Mouse (Mus musculus) skeletal muscle tissue, adult 2 months (tissue): Measurements from ENCODE around the gene Nacc1.

ENCODE experiments used
- DNase-seq: peaks from one replicate; pipeline ENCODE4 v3.0.0-alpha.2; 2012; ENCODE audit warnings: low read depth, low spot score

Nacc1 gene

GRCm38 (mm10) chr8:84663483-84664327 is 24.0 kb downstream of the Nacc1 start:
- DNase-seq: peak; percentile 99

GRCm38 (mm10) chr8:84662581-84663065 is 25.0 kb downstream of the Nacc1 start, which contains the start of gene Ier2:
Ier2 (minus strand) TSS chr8:84662852.
- DNase-seq: peak; percentile 98

GRCm38 (mm10) chr8:84661961-84662571 is 25.6 kb downstream of the Nacc1 start:
- DNase-seq: no peak

GRCm38 (mm10) chr8:84661458-84661871 is 26.2 kb downstream of the Nacc1 start:
- DNase-seq: peak; percentile 94

GRCm38 (mm10) chr8:84660819-84661457 is 26.7 kb downstream of the Nacc1 start:
- no peak for DNase-seq

GRCm38 (mm10) chr8:84659936-84660818 is 27.5 kb downstream of the Nacc1 start:
- DNase-seq: peak; percentile 48

- no peak for DNase-seq
Measured at GRCm38 (mm10) chr8:84658951-84659350, 28.7 kb downstream of the Nacc1 start.

GRCm38 (mm10) chr8:84657680-84658079 is 30.0 kb downstream of the Nacc1 start:
- no peak for DNase-seq

- no peak for DNase-seq
Measured at GRCm38 (mm10) chr8:84657203-84657602, 30.5 kb downstream of the Nacc1 start.

- DNase-seq: peak; percentile 72
Measured at GRCm38 (mm10) chr8:84656641-84657126, 31.0 kb downstream of the Nacc1 start.

GRCm38 (mm10) chr8:84656191-84656525 is 31.5 kb downstream of the Nacc1 start:
- DNase-seq: no peak

GRCm38 (mm10) chr8:84655336-84656190 is 32.1 kb downstream of the Nacc1 start:
- no peak for DNase-seq

GRCm38 (mm10) chr8:84654597-84654996 is 33.1 kb downstream of the Nacc1 start:
- DNase-seq: no peak

- no peak for DNase-seq
Measured at GRCm38 (mm10) chr8:84653092-84653631, 34.5 kb downstream of the Nacc1 start.

GRCm38 (mm10) chr8:84650213-84650612 is 37.4 kb downstream of the Nacc1 start:
- no peak for DNase-seq

GRCm38 (mm10) chr8:84647461-84647901 is 40.2 kb downstream of the Nacc1 start:
- no peak for DNase-seq

- no peak for DNase-seq
Measured at GRCm38 (mm10) chr8:84646800-84647199, 40.9 kb downstream of the Nacc1 start.

- no peak for DNase-seq
Measured at GRCm38 (mm10) chr8:84643019-84643418, 44.6 kb downstream of the Nacc1 start.

GRCm38 (mm10) chr8:84641578-84642361 is 45.9 kb downstream of the Nacc1 start:
- no peak for DNase-seq
